Mouse (Mus musculus): ENCODE measurements around the gene Sncg.

GRCm38 (mm10) chr14:34359676-34360244, 14.8 kb downstream of the Sncg start:
- TF ChIP-seq CTCF (IDR thresholded peaks at IDR 0.05; ENCODE audit: low read depth) (no peak), EP300 (IDR thresholded peaks at IDR 0.05; ENCODE audit: low read depth) (no peak)

Measured in heart, postnatal 0 days (tissue).